Mouse (Mus musculus) central nervous system, embryonic 14 days (tissue): ENCODE results near the gene Gm10057. TPM values are rescaled to one million over a fixed set of nuclear protein-coding genes. Genes with fewer than 3 reads are reported as not detected.

Source experiments
- polyA plus RNA-seq: library from polyadenylated mRNA; depleted of rRNA; stranded (reverse); fragments of >200 nt; gene quantifications from 2 replicates; pipeline ENCODE4 v1.2.3, GENCODE M21; 2012; rRNA removed

Gm10057 gene
- polyA plus RNA-seq = not detected in 2 replicates

GRCm38 (mm10) chrX:154054939-154055338 is at the start of gene Gm10057:
Gene Gm10057 (minus strand): TSS chrX:154055039.

GRCm38 (mm10) chrX:154033727-154034126 is 21.1 kb downstream of the Gm10057 start, which contains the start of gene 4921511M17Rik:
Gene 4921511M17Rik (minus strand): TSS chrX:154033827.

GRCm38 (mm10) chrX:154012540-154012939 is 42.3 kb downstream of the Gm10057 start, which contains the start of gene Samt1:
Gene Samt1 (minus strand): TSS chrX:154012640.

Other genes starting within 250 kb of the Gm10057 start
- 15.2 and 16.0 TPM in 2 replicates for gene Spin2c, start 222.8 kb downstream of the Gm10057 start, polyA plus RNA-seq
- gene Samt1, start 42.4 kb downstream of the Gm10057 start, polyA plus RNA-seq = not detected in 2 replicates
- not detected in 2 replicates for gene 4921511M17Rik, start 21.2 kb downstream of the Gm10057 start, polyA plus RNA-seq
- gene Gm15140, start 65.6 kb upstream of the Gm10057 start, polyA plus RNA-seq = not detected in 2 replicates